Mouse (Mus musculus): ENCODE results near the gene Acr.

DNA sequence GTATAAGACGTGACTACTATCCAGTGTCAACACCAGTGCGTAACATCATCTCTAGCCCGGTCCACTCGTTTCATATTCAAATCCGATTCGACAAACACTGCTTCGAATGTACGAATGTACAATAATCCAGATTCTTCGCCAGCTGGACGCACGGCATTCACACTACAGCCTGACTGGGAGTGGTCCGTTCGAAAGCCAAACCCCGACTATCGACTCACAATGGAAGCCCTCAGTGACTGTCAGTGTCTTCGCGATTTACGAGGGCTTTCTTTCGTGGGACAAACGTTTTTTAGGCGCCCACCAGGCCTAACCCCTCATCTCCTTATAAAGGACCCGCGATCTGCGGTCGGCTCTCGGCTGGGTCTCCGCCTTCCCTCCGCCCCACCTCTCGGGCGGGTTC lies 23.2 kb downstream of the Acr start:
- TF ChIP-seq CTCF (IDR thresholded peaks at IDR 0.05; ENCODE audit: low read depth, low read length), result no peak
- TF ChIP-seq POLR2A (IDR thresholded peaks at IDR 0.05; ENCODE audit: insufficient read depth, low read length), result no peak
